In genomic region chr4:128909378-128909831, GRCm38 (mm10) we compare ENCODE assay signal across 25 mouse cellular contexts. TPM values are rescaled to one million over a fixed set of nuclear protein-coding genes. Genes with fewer than 3 reads are reported as not detected.
DNase-seq lines count a peak whose midpoint lies in the region; ATAC-seq lines count a peak whose summit lies in the region.
"Had no signal": no experiment of that assay in that cellular context is flagged by ENCODE, and none has a peak within 500 bp of the region (broad histone marks: within the 10 kb centered on the region; RNA-seq: fewer than 3 reads in every experiment).

No protein-coding gene starts in this region.

- no peak overlapping the region for H3K27ac ChIP-seq in midbrain, embryonic 13.5 days
- no peak overlapping the region for H3K27ac ChIP-seq in midbrain, embryonic 14.5 days (replicated peaks; ENCODE audit: low read depth, low read length)
- H3K27ac ChIP-seq: embryonic facial prominence, embryonic 13.5 days; gastrocnemius, adult 2 months; heart, embryonic 10.5 days; hindbrain, embryonic 12.5 days; layer of hippocampus, adult 2 months; limb, embryonic 13.5 days; liver, embryonic 14.5 days; midbrain, embryonic 15.5 days had no signal

- no peaks in the 10 kb centered on the region for H3K9me3 ChIP-seq in midbrain, embryonic 13.5 days
- no peaks in the 10 kb centered on the region for H3K9me3 ChIP-seq in midbrain, embryonic 14.5 days (ENCODE audit: control insufficient read depth, low read length)
- H3K9me3 ChIP-seq: embryonic facial prominence, embryonic 13.5 days; heart, embryonic 10.5 days; hindbrain, embryonic 12.5 days; limb, embryonic 13.5 days; megakaryocyte, embryonic 14.5 days; midbrain, embryonic 15.5 days had no signal

- no peak overlapping the region for H3K9ac ChIP-seq in midbrain, embryonic 13.5 days (replicated peaks)
- no peak overlapping the region for H3K9ac ChIP-seq in midbrain, embryonic 14.5 days (replicated peaks; ENCODE audit: low read length)
- H3K9ac ChIP-seq: embryonic facial prominence, embryonic 13.5 days; hindbrain, embryonic 12.5 days; limb, embryonic 13.5 days; liver, embryonic 14.5 days; lung, embryonic 14.5 days; midbrain, embryonic 15.5 days had no signal

- H3K4me1 ChIP-seq in midbrain, embryonic 13.5 days (replicated peaks): peaks cover 15% of the 10 kb centered on the region
- no peaks in the 10 kb centered on the region for H3K4me1 ChIP-seq in midbrain, embryonic 14.5 days (ENCODE audit: control insufficient read depth, insufficient read depth, low read length)
- H3K4me1 ChIP-seq: midbrain, embryonic 15.5 days had no signal

- no peak for DNase-seq in midbrain, embryonic 14.5 days
- peak; percentile 60 to 61 for DNase-seq in cerebellum, adult 18-20 months
- peak; percentile 73 to 85 for DNase-seq in cerebellum, postnatal 10 days
- no peak for DNase-seq in heart, postnatal 10 days
- DNase-seq in kidney, postnatal 10 days: no peak
- DNase-seq: adrenal gland, postnatal 10 days; embryo, embryonic 11 days; gastrocnemius, adult 2 months; kidney, adult 18-20 months; kidney, postnatal 25 days; layer of hippocampus, postnatal 36 days; lung, embryonic 14.5 days; thymus, adult 18-20 months; thymus, postnatal 36 days had no signal

- intact Hi-C loops in heart, postnatal 10 days (cut with DNase I): loop anchor here (2.0 kb wide), 1 partner anchor 173 kb away; no protein-coding TSS in a partner anchor

- 81% methylated on average over 14 of the region's 14 CpGs for WGBS in midbrain, embryonic 13.5 days
- WGBS in midbrain, embryonic 14.5 days: 74% methylated on average over 14 of the region's 14 CpGs

- H3K36me3 ChIP-seq in midbrain, embryonic 13.5 days: peaks cover 22% of the 10 kb centered on the region; the same call in 1 of the 2 replicates
- H3K36me3 ChIP-seq in midbrain, embryonic 14.5 days (ENCODE audit: control insufficient read depth, insufficient read depth, low read length): peaks cover 26% of the 10 kb centered on the region

- H3K4me3 ChIP-seq in midbrain, embryonic 13.5 days (replicated peaks): no peak overlapping the region
- H3K4me3 ChIP-seq in midbrain, embryonic 14.5 days (replicated peaks; ENCODE audit: low read depth, low read length): no peak overlapping the region
- H3K4me3 ChIP-seq: embryonic facial prominence, embryonic 13.5 days; gastrocnemius, adult 2 months; heart, embryonic 10.5 days; hindbrain, embryonic 12.5 days; layer of hippocampus, adult 2 months; limb, embryonic 13.5 days; megakaryocyte, embryonic 14.5 days; midbrain, embryonic 15.5 days had no signal

- 0 out of 2 replicates have a peak, but pooled peaks have one; percentile 17 for ATAC-seq in midbrain, embryonic 13.5 days
- no peak for ATAC-seq in midbrain, embryonic 14.5 days (ENCODE audit: low FRiP score, low TSS enrichment)
- ATAC-seq in activated CD4-positive, CD25-positive, alpha-beta regulatory T cell, adult 4 months: no peak
- ATAC-seq: inflammation-experienced regulatory T-cells, adult 6 months; midbrain, embryonic 15.5 days had no signal

- no peak overlapping the region for H3K4me2 ChIP-seq in midbrain, embryonic 13.5 days (replicated peaks)
- H3K4me2 ChIP-seq in midbrain, embryonic 14.5 days (ENCODE audit: low read length): no peak overlapping the region
- H3K4me2 ChIP-seq: embryonic facial prominence, embryonic 13.5 days; hindbrain, embryonic 12.5 days; limb, embryonic 13.5 days; lung, embryonic 14.5 days; midbrain, embryonic 15.5 days had no signal

- no peaks in the 10 kb centered on the region for H3K27me3 ChIP-seq in midbrain, embryonic 13.5 days
- no peaks in the 10 kb centered on the region for H3K27me3 ChIP-seq in midbrain, embryonic 14.5 days (ENCODE audit: control insufficient read depth, insufficient read depth, low read length)
- H3K27me3 ChIP-seq: embryonic facial prominence, embryonic 13.5 days; hindbrain, embryonic 12.5 days; limb, embryonic 13.5 days; midbrain, embryonic 15.5 days had no signal

RNA-seq across cellular contexts. Expression of gene Trim62, which starts 26.0 kb away (rescaled TPM):
- polyA plus RNA-seq in midbrain, embryonic 13.5 days (2015; fragmentation: Nextera tagmentation; extraction: Ambion mirVana): 11.3 and 15.9 TPM in 2 replicates
- polyA plus RNA-seq in midbrain, embryonic 14.5 days (2014; fragmentation: Nextera tagmentation; extraction: Ambion mirVana): 22.4 and 27.3 TPM in 2 replicates
- 1 to 10 TPM in 1 of 2 experiments, under 1 TPM in 1; 0.96 to 1.6 TPM for polyA plus RNA-seq in activated CD4-positive, CD25-positive, alpha-beta regulatory T cell, adult 4 months (2017; shearing (Covaris generic))
- 1 to 10 TPM; 2.3 to 2.5 TPM for total RNA-seq in heart, postnatal 10 days (2021)

RNA-seq across cellular contexts. Expression of gene Azin2, which starts 52.8 kb away (rescaled TPM):
- polyA plus RNA-seq in midbrain, embryonic 13.5 days (2015; fragmentation: Nextera tagmentation; extraction: Ambion mirVana): 17.4 and 21.3 TPM in 2 replicates
- 18.0 and 19.6 TPM in 2 replicates for polyA plus RNA-seq in midbrain, embryonic 14.5 days (2014; fragmentation: Nextera tagmentation; extraction: Ambion mirVana)
- polyA plus RNA-seq in activated CD4-positive, CD25-positive, alpha-beta regulatory T cell, adult 4 months (2017; shearing (Covaris generic)): under 1 TPM in 1 of 2 experiments, not detected in 1; 0.34 TPM
- total RNA-seq in heart, postnatal 10 days (2021): 1 to 10 TPM; 5.8 to 6.0 TPM

Comparison
In these comparisons a context has a peak if more than half of its experiments do, and no peak if none do; other contexts are left out.
1. DNase-seq: peak in cerebellum, adult 18-20 months (2 of 2) and cerebellum, postnatal 10 days (2 of 2); none in midbrain, embryonic 14.5 days (single experiment), heart, postnatal 10 days (0 of 2) and kidney, postnatal 10 days (single experiment).
2. RNA of gene Azin2, which starts 52.8 kb away (polyA plus RNA-seq): 17.4 to 21.3 TPM in midbrain, embryonic 13.5 days and 18.0 to 19.6 TPM in midbrain, embryonic 14.5 days; 0.34 TPM in activated CD4-positive, CD25-positive, alpha-beta regulatory T cell, adult 4 months; every median in the first group is over 10 times any median in the second.